Mouse (Mus musculus) erythroblast, embryonic 14.5 days (primary cell): ENCODE data around the gene Tbx15. TPM values are rescaled to one million over a fixed set of nuclear protein-coding genes. Genes with fewer than 3 reads are reported as not detected.

Experiments
- H3K27me3 ChIP-seq: 2 replicates; pipeline ENCODE4 v1.6.1; 2012; ENCODE audit warnings: inconsistent platforms; ENCODE audit not compliant: control insufficient read depth
- H3K36me3 ChIP-seq: 2 replicates; pipeline ENCODE4 v1.6.1; 2012; ENCODE audit warnings: mild to moderate bottlenecking, inconsistent platforms; ENCODE audit not compliant: control insufficient read depth
- H3K4me1 ChIP-seq: 2 replicates; pipeline ENCODE4 v1.6.1; 2012; ENCODE audit warnings: inconsistent platforms; ENCODE audit not compliant: control insufficient read depth
- H3K4me3 ChIP-seq: replicated peaks from 2 replicates; pipeline ENCODE3; 2012; ENCODE audit warnings: moderate library complexity, mild to moderate bottlenecking, inconsistent platforms
- H3K9me3 ChIP-seq: 2 replicates; pipeline ENCODE4 v1.6.1; 2012; ENCODE audit warnings: low read length, inconsistent platforms, mixed read lengths; ENCODE audit not compliant: control insufficient read depth
- GATA1 ChIP-seq: IDR thresholded peaks from 2 replicates; pipeline ENCODE4 v1.6.1; 2012; ENCODE audit warnings: low read length, inconsistent platforms, mixed read lengths
- TAL1 ChIP-seq: IDR thresholded peaks from 3 replicates; pipeline ENCODE4 v1.6.1; 2012; ENCODE audit warnings: low read length, inconsistent platforms, mixed read lengths
- polyA plus RNA-seq: library from polyadenylated mRNA; stranded (reverse); fragments of >175 nt; gene quantifications from 2 replicates; pipeline ENCODE4 v1.2.3, GENCODE M21; 2012

The Tbx15 gene
- polyA plus RNA-seq, 1 experiment = not detected

GRCm38 (mm10) chr3:99235116-99235803 lies 4.9 kb upstream of the Tbx15 start:
- Histone ChIP-seq H3K4me1 (no peaks in the 10 kb centered on the region), H3K36me3 (no peaks in the 10 kb centered on the region), H3K4me3 (no peak overlapping the region), H3K9me3 (no peaks in the 10 kb centered on the region), H3K27me3 (peaks cover 82% of the 10 kb centered on the region)
- TF ChIP-seq GATA1 = no peak
- no peak for TF ChIP-seq TAL1

- no peak for TF ChIP-seq TAL1
- TF ChIP-seq GATA1 = no peak
- Histone ChIP-seq H3K36me3 (no peaks in the 10 kb centered on the region), H3K9me3 (no peaks in the 10 kb centered on the region), H3K27me3 (peaks cover 90% of the 10 kb centered on the region), H3K4me3 (no peak overlapping the region), H3K4me1 (no peaks in the 10 kb centered on the region)
These were observed 4.1 kb upstream of the Tbx15 start for GRCm38 (mm10) chr3:99235804-99236755.

GRCm38 (mm10) chr3:99238691-99239090 lies 1.5 kb upstream of the Tbx15 start:
- Histone ChIP-seq H3K36me3 (no peaks in the 10 kb centered on the region), H3K27me3 (peaks cover 100% of the 10 kb centered on the region), H3K4me3 (no peak overlapping the region), H3K9me3 (no peaks in the 10 kb centered on the region), H3K4me1 (no peaks in the 10 kb centered on the region)
- TF ChIP-seq GATA1 (no peak), TAL1 (no peak)

DNA sequence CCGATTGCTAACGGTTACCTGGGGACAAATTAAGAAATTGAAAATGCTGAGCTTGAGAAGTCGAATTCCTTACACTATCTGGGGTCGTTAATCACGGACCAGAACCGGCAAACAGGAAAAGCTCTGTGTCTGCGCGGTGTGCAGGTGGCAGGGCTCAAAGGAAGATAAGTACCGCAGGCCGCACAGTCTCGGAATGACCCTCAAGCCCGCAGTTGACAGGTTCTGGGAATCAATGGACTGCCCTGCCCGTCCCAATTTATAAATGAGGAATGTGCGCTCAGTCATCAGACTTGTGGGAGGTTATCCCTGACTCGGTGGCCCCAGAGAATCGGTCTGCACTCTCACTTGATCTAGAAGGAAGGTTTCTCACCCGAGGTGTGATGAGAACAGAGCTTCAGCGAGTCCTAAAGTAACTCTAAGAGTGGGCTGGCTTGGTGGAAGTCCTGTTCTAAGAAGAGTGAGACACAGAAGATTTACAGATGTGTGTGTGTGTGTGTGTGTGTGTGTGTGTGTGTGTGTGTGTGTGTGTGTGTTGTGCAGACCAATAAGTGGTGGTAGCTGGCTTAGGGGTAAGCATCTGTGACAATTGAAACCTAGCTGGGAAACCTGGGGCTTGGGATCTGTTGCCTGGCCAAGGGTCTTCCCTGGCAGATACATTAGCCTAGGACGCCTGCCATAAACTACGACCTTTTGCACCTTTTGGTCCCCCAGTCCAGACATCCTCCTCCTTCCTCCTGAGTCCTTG lies 708 bp upstream of the Tbx15 start:
- Histone ChIP-seq H3K4me3 (no peak overlapping the region), H3K27me3 (peaks cover 98% of the 10 kb centered on the region), H3K4me1 (no peaks in the 10 kb centered on the region), H3K9me3 (no peaks in the 10 kb centered on the region), H3K36me3 (no peaks in the 10 kb centered on the region)
- no peak for TF ChIP-seq GATA1
- TF ChIP-seq TAL1 = no peak

DNA sequence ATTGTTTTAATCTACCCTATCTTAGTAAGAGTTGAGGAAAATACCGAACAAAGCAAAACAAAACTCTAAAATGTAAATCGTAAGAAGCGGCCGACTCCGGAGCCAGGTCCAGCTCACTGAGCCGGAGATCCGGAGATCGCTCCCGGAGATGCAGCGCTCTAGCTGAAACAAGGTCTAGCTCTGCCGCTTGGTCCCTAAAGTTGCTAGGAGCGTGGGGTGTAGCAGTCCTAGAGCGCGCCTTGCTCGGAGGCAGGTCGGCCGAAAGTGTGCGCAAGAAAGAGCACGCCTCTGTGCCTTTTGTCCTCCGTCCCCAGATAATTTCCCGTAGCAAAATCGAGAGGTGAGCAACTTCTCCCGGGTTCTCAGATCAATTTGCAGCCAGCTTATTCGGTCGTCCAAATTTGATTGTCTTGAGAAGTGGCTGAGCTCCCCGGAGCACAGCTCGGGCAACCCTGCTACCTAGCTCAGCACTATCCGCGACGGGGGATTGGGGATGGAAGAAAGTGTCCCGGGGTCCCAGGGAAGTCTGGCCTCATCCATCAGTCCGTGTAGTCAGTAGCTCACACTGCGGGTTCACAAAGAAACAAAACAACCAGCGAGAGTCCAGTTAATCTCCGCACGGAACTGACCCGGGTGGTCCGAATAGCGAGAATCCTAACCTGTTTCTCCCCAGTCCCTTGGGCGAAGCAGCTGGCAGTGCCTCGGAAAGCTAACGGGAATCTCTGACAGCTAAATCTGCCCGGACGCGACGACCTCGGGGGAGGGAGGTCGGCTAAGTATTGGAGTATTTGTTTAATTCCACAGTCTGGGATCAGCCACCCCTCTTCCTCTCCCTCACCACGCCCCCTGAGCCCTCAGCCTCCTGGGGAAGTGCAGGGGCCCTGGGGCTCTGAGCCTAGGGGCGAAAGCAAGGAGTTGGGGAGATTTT lies 894 bp downstream of the Tbx15 start:
- H3K9me3 ChIP-seq = no peaks in the 10 kb centered on the region
- H3K36me3 ChIP-seq = no peaks in the 10 kb centered on the region
- no peaks in the 10 kb centered on the region for H3K4me1 ChIP-seq
- peaks cover 98% of the 10 kb centered on the region for H3K27me3 ChIP-seq
- no peak overlapping the region for H3K4me3 ChIP-seq
- no peak for TF ChIP-seq TAL1
- TF ChIP-seq GATA1 = no peak

DNA sequence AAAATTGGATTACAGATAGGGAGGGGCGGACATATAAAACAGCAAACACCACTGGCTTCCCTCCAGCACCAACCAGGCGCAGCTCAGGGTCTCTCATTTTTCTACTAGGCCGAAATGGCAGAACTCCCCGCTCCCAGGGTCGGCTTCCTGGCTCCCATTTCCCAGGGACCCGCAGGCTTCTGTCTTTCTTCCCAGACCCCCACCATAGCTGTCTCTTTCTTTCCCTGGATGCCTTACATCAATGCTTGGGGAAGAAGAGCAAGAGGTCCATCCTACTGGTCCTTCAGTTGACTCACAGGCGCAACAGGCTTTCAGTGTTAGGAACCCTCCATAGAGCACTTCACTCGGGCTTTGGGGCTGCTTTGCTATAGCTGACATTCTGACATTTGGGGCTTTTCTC lies 2.3 kb downstream of the Tbx15 start:
- TF ChIP-seq TAL1 (no peak), GATA1 (no peak)
- Histone ChIP-seq H3K36me3 (no peaks in the 10 kb centered on the region), H3K4me3 (no peak overlapping the region), H3K9me3 (no peaks in the 10 kb centered on the region), H3K4me1 (no peaks in the 10 kb centered on the region), H3K27me3 (peaks cover 97% of the 10 kb centered on the region)

DNA sequence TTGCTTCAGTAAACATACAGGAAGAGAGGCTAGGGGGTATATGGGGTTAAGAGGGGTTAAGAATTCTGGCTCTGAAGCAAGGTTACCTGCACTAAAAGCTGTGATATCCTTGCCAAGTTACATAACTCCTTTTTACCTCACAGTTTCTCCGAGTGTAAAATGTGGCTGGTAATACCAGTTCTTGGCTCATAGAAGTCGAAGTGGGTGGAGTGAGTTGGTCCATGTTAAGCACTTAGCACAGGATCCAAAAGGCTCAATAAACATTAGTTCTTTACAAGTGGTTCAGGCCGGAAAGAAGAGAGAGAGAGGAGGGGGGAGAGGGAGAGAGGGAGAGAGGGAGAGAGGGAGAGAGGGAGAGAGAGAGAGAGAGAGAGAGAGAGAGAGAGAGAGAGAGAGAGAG lies 5.2 kb downstream of the Tbx15 start:
- peaks cover 97% of the 10 kb centered on the region for H3K27me3 ChIP-seq
- H3K9me3 ChIP-seq = no peaks in the 10 kb centered on the region; the same call in 1 of the 2 replicates
- no peaks in the 10 kb centered on the region for H3K36me3 ChIP-seq
- TF ChIP-seq GATA1 = no peak
- no peak for TF ChIP-seq TAL1
- H3K4me1 ChIP-seq = no peaks in the 10 kb centered on the region
- no peak overlapping the region for H3K4me3 ChIP-seq

- no peaks in the 10 kb centered on the region for H3K36me3 ChIP-seq
- peaks cover 97% of the 10 kb centered on the region for H3K27me3 ChIP-seq
- no peaks in the 10 kb centered on the region for H3K4me1 ChIP-seq
- no peaks in the 10 kb centered on the region; the same call in 1 of the 2 replicates for H3K9me3 ChIP-seq
- no peak overlapping the region for H3K4me3 ChIP-seq
- TF ChIP-seq GATA1 (no peak), TAL1 (no peak)
These were observed 6.4 kb downstream of the Tbx15 start for GRCm38 (mm10) chr3:99246629-99247028.
